In the genomic region with DNA sequence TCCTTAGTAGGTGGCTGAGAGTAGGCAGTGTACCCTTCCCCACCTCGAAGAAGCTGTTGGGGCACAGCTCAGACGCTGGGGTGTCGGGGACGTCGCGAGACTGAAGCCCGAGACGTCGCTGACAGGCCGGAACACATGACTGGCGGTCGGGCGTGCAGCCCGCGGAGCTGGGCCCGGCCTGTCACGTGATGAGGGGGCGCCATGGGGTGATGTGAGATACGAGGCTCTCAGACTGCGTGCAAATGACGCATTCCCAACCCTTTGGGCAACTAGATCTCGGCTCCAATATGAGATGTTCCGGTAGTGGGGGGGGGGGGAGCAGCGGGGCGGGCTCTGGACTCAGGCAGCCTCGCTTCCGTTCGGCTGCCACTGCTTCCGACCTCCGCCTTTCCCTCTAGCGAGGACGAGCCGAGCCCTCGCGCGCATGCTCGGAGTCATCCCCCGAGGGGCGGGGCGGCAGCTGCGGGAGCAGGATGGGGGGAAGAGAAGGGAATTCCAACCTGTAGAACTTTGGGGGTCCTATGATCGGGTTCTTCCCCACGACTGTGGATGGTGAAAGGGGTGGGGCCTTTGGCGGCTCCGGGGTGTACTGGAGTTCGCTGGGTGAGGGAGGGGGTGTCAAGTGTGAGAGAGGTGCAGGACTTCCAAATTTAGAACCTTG, we compare ENCODE assay signal across 8 mouse cellular contexts. TPM values are rescaled to one million over a fixed set of nuclear protein-coding genes. Genes with fewer than 3 reads are reported as not detected.
DNase-seq lines count a peak whose midpoint lies in the region; ATAC-seq and TF ChIP-seq lines count a peak whose summit lies in the region.

No protein-coding gene starts in this region.

- no peak for TF ChIP-seq CTCF in midbrain, postnatal 0 days (IDR thresholded peaks at IDR 0.05)

- H3K27ac ChIP-seq in embryonic facial prominence, embryonic 14.5 days (replicated peaks; ENCODE audit: low read depth, low read length), result peak overlapping the region; percentile 96
- H3K27ac ChIP-seq in limb, embryonic 14.5 days (replicated peaks; ENCODE audit: low read depth, low read length), result peak overlapping the region; percentile 90
- peak overlapping the region; percentile 85 for H3K27ac ChIP-seq in midbrain, postnatal 0 days (ENCODE audit: low read depth, low read length)

- H3K4me2 ChIP-seq in embryonic facial prominence, embryonic 14.5 days (ENCODE audit: low read depth, low read length), result peak overlapping the region; percentile 95
- H3K4me2 ChIP-seq in limb, embryonic 14.5 days (replicated peaks; ENCODE audit: low read depth, low read length, severe bottlenecking), result peak overlapping the region; percentile 93
- H3K4me2 ChIP-seq in midbrain, postnatal 0 days (ENCODE audit: low read depth, low read length, poor library complexity, severe bottlenecking), result peak overlapping the region; percentile 95

- TF ChIP-seq POLR2A in limb, embryonic 14.5 days (IDR thresholded peaks at IDR 0.05; ENCODE audit: borderline replicate concordance, extremely low read depth, insufficient read depth, insufficient read length), result no peak

- peak; percentile 90 for DNase-seq in 3T3-L1 (ENCODE audit: low read depth, low spot score)
- DNase-seq in adrenal gland, postnatal 4 days (ENCODE audit: low spot score in 2 of 2), result peak; percentile 79 to 85
- peak; percentile 97 for DNase-seq in embryonic facial prominence, embryonic 14.5 days (ENCODE audit: low spot score)
- DNase-seq in heart, adult 8-10 months (ENCODE audit: low spot score), result peak; percentile 92
- DNase-seq in kidney, adult 9 months, result peak; percentile 94
- DNase-seq in limb, embryonic 14.5 days (ENCODE audit: low spot score), result peak; percentile 93
- peak; percentile 98 for DNase-seq in midbrain, postnatal 0 days (ENCODE audit: low spot score)
- peak; percentile 73 to 81 for DNase-seq in spleen, postnatal 14 days (ENCODE audit: low spot score in 2 of 2)

- ATAC-seq in embryonic facial prominence, embryonic 14.5 days (ENCODE audit: low read depth), result peak; percentile 95
- ATAC-seq in limb, embryonic 14.5 days (ENCODE audit: low FRiP score, low read depth), result peak; percentile 92
- peak; percentile 96 for ATAC-seq in midbrain, postnatal 0 days (ENCODE audit: low FRiP score)

- H3K9me3 ChIP-seq in embryonic facial prominence, embryonic 14.5 days (ENCODE audit: control insufficient read depth, low read length), result no peaks in the 10 kb centered on the region
- H3K9me3 ChIP-seq in limb, embryonic 14.5 days (ENCODE audit: control insufficient read depth, low read length), result no peaks in the 10 kb centered on the region
- H3K9me3 ChIP-seq in midbrain, postnatal 0 days (ENCODE audit: low read length), result no peaks in the 10 kb centered on the region

- no peaks in the 10 kb centered on the region for H3K4me1 ChIP-seq in embryonic facial prominence, embryonic 14.5 days (ENCODE audit: control insufficient read depth, insufficient read depth, low read length)
- 0 out of 2 replicates have a peak, but pooled peaks cover 12% of the 10 kb centered on the region for H3K4me1 ChIP-seq in limb, embryonic 14.5 days (ENCODE audit: control insufficient read depth, insufficient read depth, low read length)
- no peaks in the 10 kb centered on the region for H3K4me1 ChIP-seq in midbrain, postnatal 0 days (ENCODE audit: insufficient read depth, low read length)

- H3K4me3 ChIP-seq in embryonic facial prominence, embryonic 14.5 days (ENCODE audit: low read depth, low read length), result peak overlapping the region; percentile 70
- H3K4me3 ChIP-seq in limb, embryonic 14.5 days (replicated peaks; ENCODE audit: low read length), result peak overlapping the region; percentile 75
- H3K4me3 ChIP-seq in midbrain, postnatal 0 days (ENCODE audit: low read depth, low read length), result peak overlapping the region; percentile 74

- WGBS in embryonic facial prominence, embryonic 14.5 days, result 0% methylated on average over 25 of the region's 46 CpGs
- 0% methylated on average over 33 of the region's 46 CpGs for WGBS in limb, embryonic 14.5 days
- under 1% methylated on average over 43 of the region's 46 CpGs for WGBS in midbrain, postnatal 0 days

- no peaks in the 10 kb centered on the region for H3K27me3 ChIP-seq in embryonic facial prominence, embryonic 14.5 days (replicated peaks; ENCODE audit: control insufficient read depth, insufficient read depth, low read length)
- H3K27me3 ChIP-seq in limb, embryonic 14.5 days (ENCODE audit: control insufficient read depth, insufficient read depth, low read length), result no peaks in the 10 kb centered on the region
- no peaks in the 10 kb centered on the region for H3K27me3 ChIP-seq in midbrain, postnatal 0 days (ENCODE audit: insufficient read depth, low read length)

- H3K36me3 ChIP-seq in embryonic facial prominence, embryonic 14.5 days (ENCODE audit: control insufficient read depth, insufficient read depth, low read length), result peaks cover 20% of the 10 kb centered on the region
- peaks cover 26% of the 10 kb centered on the region; the same call in 1 of the 2 replicates for H3K36me3 ChIP-seq in limb, embryonic 14.5 days (ENCODE audit: control insufficient read depth, insufficient read depth, low read length)
- peaks cover 9% of the 10 kb centered on the region; the same call in 1 of the 2 replicates for H3K36me3 ChIP-seq in midbrain, postnatal 0 days (ENCODE audit: insufficient read depth, low read length)

- H3K9ac ChIP-seq in embryonic facial prominence, embryonic 14.5 days (ENCODE audit: low read depth, low read length), result peak overlapping the region; percentile 67
- H3K9ac ChIP-seq in limb, embryonic 14.5 days (ENCODE audit: low read depth, low read length, severe bottlenecking), result peak overlapping the region; percentile 69
- peak overlapping the region; percentile 68 for H3K9ac ChIP-seq in midbrain, postnatal 0 days (replicated peaks; ENCODE audit: low read length, poor library complexity, severe bottlenecking)

RNA-seq across cellular contexts. Expression of a gene that starts 17.1 kb away (rescaled TPM):
- total RNA-seq in adrenal gland, postnatal 4 days (2021), result 10 to 100 TPM; 11.8 to 12.2 TPM
- 3.4 and 5.2 TPM in 2 replicates for polyA plus RNA-seq in embryonic facial prominence, embryonic 14.5 days (2014; fragmentation: Nextera tagmentation; extraction: Ambion mirVana)
- under 1 TPM; 0.27 to 0.66 (median 0.51) TPM for total RNA-seq in heart, adult 8-10 months (2022)
- polyA plus RNA-seq in limb, embryonic 14.5 days (2012; rRNA removed), result 43.9 and 52.1 TPM in 2 replicates
- polyA plus RNA-seq in limb, embryonic 14.5 days (2014; fragmentation: Nextera tagmentation; extraction: Ambion mirVana), result 4.0 and 6.3 TPM in 2 replicates
- 83.6 and 88.9 TPM in 2 replicates for total RNA-seq in midbrain, postnatal 0 days (2014; rRNA removed)
- 83.9 and 87.1 TPM in 2 replicates for polyA plus RNA-seq in midbrain, postnatal 0 days (2015; fragmentation: Nextera tagmentation; extraction: Ambion mirVana)

RNA-seq across cellular contexts. Expression of a gene that starts 17.4 kb away (rescaled TPM):
- 100 to 1,000 TPM; 101 to 106 TPM for total RNA-seq in adrenal gland, postnatal 4 days (2021)
- 28.0 and 38.1 TPM in 2 replicates for polyA plus RNA-seq in embryonic facial prominence, embryonic 14.5 days (2014; fragmentation: Nextera tagmentation; extraction: Ambion mirVana)
- 10 to 100 TPM; 61.9 to 68.0 (median 66.0) TPM for total RNA-seq in heart, adult 8-10 months (2022)
- 116 and 147 TPM in 2 replicates for polyA plus RNA-seq in limb, embryonic 14.5 days (2012; rRNA removed)
- polyA plus RNA-seq in limb, embryonic 14.5 days (2014; fragmentation: Nextera tagmentation; extraction: Ambion mirVana), result 38.8 and 41.0 TPM in 2 replicates
- total RNA-seq in midbrain, postnatal 0 days (2014; rRNA removed), result 6.7 and 7.1 TPM in 2 replicates
- 20.0 and 20.7 TPM in 2 replicates for polyA plus RNA-seq in midbrain, postnatal 0 days (2015; fragmentation: Nextera tagmentation; extraction: Ambion mirVana)

RNA-seq across cellular contexts. Expression of a gene that starts 34.6 kb away (rescaled TPM):
- 10 to 100 TPM; 50.2 to 55.8 TPM for total RNA-seq in adrenal gland, postnatal 4 days (2021)
- 13.3 and 14.0 TPM in 2 replicates for polyA plus RNA-seq in embryonic facial prominence, embryonic 14.5 days (2014; fragmentation: Nextera tagmentation; extraction: Ambion mirVana)
- 10 to 100 TPM; 16.1 to 19.5 (median 17.9) TPM for total RNA-seq in heart, adult 8-10 months (2022)
- 19.1 and 20.1 TPM in 2 replicates for polyA plus RNA-seq in limb, embryonic 14.5 days (2012; rRNA removed)
- 12.4 and 15.3 TPM in 2 replicates for polyA plus RNA-seq in limb, embryonic 14.5 days (2014; fragmentation: Nextera tagmentation; extraction: Ambion mirVana)
- 32.3 and 33.8 TPM in 2 replicates for total RNA-seq in midbrain, postnatal 0 days (2014; rRNA removed)
- 3.8 and 4.2 TPM in 2 replicates for polyA plus RNA-seq in midbrain, postnatal 0 days (2015; fragmentation: Nextera tagmentation; extraction: Ambion mirVana)

RNA-seq across cellular contexts. Expression of a gene that starts 35.2 kb away (rescaled TPM):
- 10 to 100 TPM; 13.4 to 13.7 TPM for total RNA-seq in adrenal gland, postnatal 4 days (2021)
- 11.2 and 14.7 TPM in 2 replicates for polyA plus RNA-seq in embryonic facial prominence, embryonic 14.5 days (2014; fragmentation: Nextera tagmentation; extraction: Ambion mirVana)
- total RNA-seq in heart, adult 8-10 months (2022), result 1 to 10 TPM; 3.8 to 4.7 (median 4.3) TPM
- polyA plus RNA-seq in limb, embryonic 14.5 days (2012; rRNA removed), result 11.0 and 14.9 TPM in 2 replicates
- polyA plus RNA-seq in limb, embryonic 14.5 days (2014; fragmentation: Nextera tagmentation; extraction: Ambion mirVana), result 10.9 and 14.8 TPM in 2 replicates
- 27.8 and 31.0 TPM in 2 replicates for total RNA-seq in midbrain, postnatal 0 days (2014; rRNA removed)
- polyA plus RNA-seq in midbrain, postnatal 0 days (2015; fragmentation: Nextera tagmentation; extraction: Ambion mirVana), result 26.0 and 29.7 TPM in 2 replicates

RNA-seq across cellular contexts. Expression of a gene that starts 41.1 kb away (rescaled TPM):
- 10 to 100 TPM; 36.9 to 49.1 TPM for total RNA-seq in adrenal gland, postnatal 4 days (2021)
- polyA plus RNA-seq in embryonic facial prominence, embryonic 14.5 days (2014; fragmentation: Nextera tagmentation; extraction: Ambion mirVana), result 22.2 and 23.5 TPM in 2 replicates
- 10 to 100 TPM; 11.8 to 14.5 (median 12.7) TPM for total RNA-seq in heart, adult 8-10 months (2022)
- 28.0 and 28.7 TPM in 2 replicates for polyA plus RNA-seq in limb, embryonic 14.5 days (2012; rRNA removed)
- 14.3 and 16.5 TPM in 2 replicates for polyA plus RNA-seq in limb, embryonic 14.5 days (2014; fragmentation: Nextera tagmentation; extraction: Ambion mirVana)
- total RNA-seq in midbrain, postnatal 0 days (2014; rRNA removed), result 7.1 and 12.8 TPM in 2 replicates
- 8.6 and 11.3 TPM in 2 replicates for polyA plus RNA-seq in midbrain, postnatal 0 days (2015; fragmentation: Nextera tagmentation; extraction: Ambion mirVana)

Comparison
In these comparisons a context has a peak if more than half of its experiments do, and no peak if none do; other contexts are left out.
1. Peak in every context shown above with its lines: DNase-seq, ATAC-seq, H3K4me3 ChIP-seq and H3K27ac ChIP-seq.
2. RNA of a gene that starts 17.1 kb away (total RNA-seq): 83.6 to 88.9 TPM in midbrain, postnatal 0 days and 11.8 to 12.2 TPM in adrenal gland, postnatal 4 days; 0.27 to 0.66 TPM in heart, adult 8-10 months; every median in the first group is over 4 times any median in the second.